Mouse (Mus musculus): ENCODE measurements around the gene Plekhg3.

DNA sequence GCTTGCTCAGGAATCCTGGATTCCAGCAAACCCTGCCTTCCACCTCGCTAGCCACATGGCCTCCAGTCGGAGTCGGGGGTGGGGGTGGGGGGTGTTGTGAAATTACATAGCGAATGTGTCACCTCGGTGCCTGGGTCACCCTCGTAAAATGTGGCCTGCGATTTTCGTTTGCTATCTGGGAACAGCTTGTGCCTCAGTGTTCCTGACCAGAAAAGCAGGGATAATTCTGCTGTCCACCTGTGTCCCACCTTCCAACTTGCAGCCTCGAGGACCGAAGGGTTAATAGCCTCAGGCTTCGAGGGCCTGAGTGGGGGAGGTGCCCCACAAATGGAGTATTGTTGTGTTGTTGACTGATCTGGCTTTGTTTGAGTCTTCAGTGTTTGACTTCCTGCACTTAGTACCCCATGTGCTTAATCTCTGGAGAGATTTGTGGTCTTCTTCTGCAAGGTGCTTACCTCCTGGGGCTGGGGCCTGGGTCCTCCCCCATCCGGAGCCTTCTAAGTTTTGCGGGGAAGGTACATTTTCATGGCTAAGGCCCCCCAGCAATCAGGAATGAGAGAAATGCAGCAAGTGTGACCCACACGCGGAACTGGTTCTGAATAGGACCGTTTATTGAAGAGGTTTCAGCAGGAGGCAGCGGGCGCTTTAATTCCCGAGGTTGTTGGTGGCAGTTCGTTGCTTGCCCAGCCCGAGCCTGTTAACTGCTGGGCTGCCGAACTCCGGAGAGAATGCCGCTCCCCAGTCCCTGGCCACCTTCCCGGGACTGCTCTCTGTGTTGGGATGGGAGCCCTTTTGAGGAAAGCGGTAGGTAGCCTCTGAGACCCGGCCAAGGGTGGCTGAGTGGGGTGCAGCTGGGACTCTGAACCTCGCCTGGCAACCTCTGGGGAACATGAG is 15.9 kb downstream of the Plekhg3 start:
- TF ChIP-seq CTCF (conservative IDR thresholded peaks at IDR 0.05; ENCODE audit: insufficient read depth, insufficient read length, low read depth, low read length) (no peak), POLR2A (IDR thresholded peaks at IDR 0.05; ENCODE audit: low read depth, low read length) (no peak)

Measured in kidney, adult 2 months (tissue).